Mouse (Mus musculus) G1E (cell line): Measurements from ENCODE around the gene Gm45062.

ENCODE experiments used
- CTCF ChIP-seq: IDR thresholded peaks from 2 replicates; pipeline ENCODE4 v1.5.1; 2012; ENCODE audit warnings: low read depth, low read length, inconsistent platforms, mixed read lengths
- GATA1 ChIP-seq: IDR thresholded peaks from 2 replicates; pipeline ENCODE4 v1.6.1; 2012; ENCODE audit warnings: borderline replicate concordance, low read length, inconsistent platforms, mixed read lengths
- POLR2AphosphoS5 ChIP-seq: IDR thresholded peaks from 2 replicates; pipeline ENCODE4 v1.6.1; 2012; ENCODE audit warnings: low read depth, low read length, inconsistent platforms; ENCODE audit not compliant: insufficient replicate concordance
- TAL1 ChIP-seq: conservative IDR thresholded peaks from 2 replicates; pipeline ENCODE4 v1.6.1; 2012; ENCODE audit warnings: low read depth, low read length, inconsistent platforms, mixed read lengths

GRCm38 (mm10) chr6:8495109-8495826, 236.0 kb downstream of the Gm45062 start:
- TF ChIP-seq CTCF (no peak), GATA1 (no peak), POLR2AphosphoS5 (no peak), TAL1 (no peak)
